Mouse (Mus musculus) neural tube, embryonic 14.5 days (tissue): Measurements from ENCODE around the gene Pon3. TPM values are rescaled to one million over a fixed set of nuclear protein-coding genes. Genes with fewer than 3 reads are reported as not detected.
"Not testable (repeated sequence)": the region's sequence is repeated elsewhere in the genome, so short reads cannot be mapped to it uniquely, and the experiment has no call there.

Experiments
- ATAC-seq: fragments of 200-750 bp; cut with Nextera tagmentation; 2 replicates; pipeline ENCODE4 v1.8.0; 2017; ENCODE audit warnings: low read depth, mild to moderate bottlenecking, moderate TSS enrichment, moderate library complexity
- H3K27ac ChIP-seq: fragments of 300-500 bp; sonication (generic); 2 replicates; pipeline ENCODE4 v1.5.1; 2014; ENCODE audit warnings: low read depth, mild to moderate bottlenecking, control low read depth, low read length, moderate library complexity, mixed read lengths
- H3K27me3 ChIP-seq: fragments of 300-500 bp; sonication (generic); 2 replicates; pipeline ENCODE4 v1.6.1; 2014; ENCODE audit warnings: low read length; ENCODE audit not compliant: control insufficient read depth, insufficient read depth
- H3K36me3 ChIP-seq: fragments of 300-500 bp; sonication (generic); 2 replicates; pipeline ENCODE4 v1.6.1; 2014; ENCODE audit warnings: low read length, mixed read lengths; ENCODE audit not compliant: control insufficient read depth, insufficient read depth
- H3K4me1 ChIP-seq: fragments of 300-500 bp; sonication (generic); 2 replicates; pipeline ENCODE4 v1.6.1; 2014; ENCODE audit warnings: low read length; ENCODE audit not compliant: control insufficient read depth, insufficient read depth
- H3K4me2 ChIP-seq: fragments of 300-500 bp; sonication (generic); 2 replicates; pipeline ENCODE4 v1.6.1; 2014; ENCODE audit warnings: mild to moderate bottlenecking, low read depth, low read length, control low read depth
- H3K4me3 ChIP-seq: fragments of 300-500 bp; sonication (generic); 2 replicates; pipeline ENCODE4 v1.5.1; 2014; ENCODE audit warnings: low read depth, low read length, control low read depth, mixed read lengths
- H3K9ac ChIP-seq: fragments of 300-500 bp; sonication (generic); replicated peaks from 2 replicates; pipeline ENCODE4 v1.6.1; 2014; ENCODE audit warnings: low read depth, mild to moderate bottlenecking, control low read depth, low read length, mixed read lengths
- H3K9me3 ChIP-seq: fragments of 300-500 bp; sonication (generic); 2 replicates; pipeline ENCODE4 v1.6.1; 2016; ENCODE audit warnings: low read length; ENCODE audit not compliant: control insufficient read depth
- WGBS: fragments of 180-500 bp; shearing (Covaris S2); extraction: QIAGEN DNeasy Blood & Tissue Kit; methylation state at CpG from one replicate; pipeline ENCODE4 v1.1.7; 2014; 5-methylcytosine and 5-hydroxymethylcytosine counted together
- polyA plus RNA-seq: library from polyadenylated mRNA; unstranded; fragments of >200 nt; fragmentation: Nextera tagmentation; extraction: Ambion mirVana; gene quantifications from 2 replicates; pipeline ENCODE4 v1.2.1, GENCODE M21; 2014

Pon3 gene
- polyA plus RNA-seq, 1 experiment from 2014 or later = 2.7 TPM

DNA sequence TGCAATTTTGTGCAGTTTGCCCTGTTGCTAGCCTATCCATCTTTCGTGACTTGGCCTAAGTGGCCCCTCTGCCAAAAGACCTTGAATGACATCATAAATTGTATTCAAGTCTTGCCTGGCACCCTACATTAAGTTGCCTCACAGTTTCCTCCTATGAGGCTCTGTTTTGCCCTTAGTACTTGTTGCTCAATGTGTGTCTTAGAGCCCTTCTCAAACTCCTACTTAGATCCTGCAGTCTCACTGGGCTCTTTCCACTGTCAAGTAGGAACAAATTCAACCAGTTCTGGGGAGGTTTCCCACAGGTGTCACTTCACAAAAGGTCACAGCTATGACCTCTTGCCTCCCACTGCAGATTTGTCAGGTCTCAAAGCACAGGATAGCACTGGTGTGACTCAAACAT lies 22.3 kb downstream of the Pon3 start:
- 90% methylated on average over 1 of the region's 1 CpGs for WGBS

GRCm38 (mm10) chr6:5232022-5232421 lies 24.1 kb downstream of the Pon3 start:
- Histone ChIP-seq H3K27ac (no peak overlapping the region), H3K36me3 (no peaks in the 10 kb centered on the region), H3K9ac (no peak overlapping the region), H3K4me3 (no peak overlapping the region), H3K4me2 (no peak overlapping the region), H3K27me3 (no peaks in the 10 kb centered on the region), H3K9me3 (no peaks in the 10 kb centered on the region), H3K4me1 (no peaks in the 10 kb centered on the region)
- 93% methylated on average over 4 of the region's 4 CpGs for WGBS
- ATAC-seq = no peak

More for the DNA sequence above, 22.3 kb downstream of the Pon3 start:
- Histone ChIP-seq H3K4me2 (no peak overlapping the region), H3K27me3 (no peaks in the 10 kb centered on the region), H3K9ac (no peak overlapping the region), H3K27ac (no peak overlapping the region), H3K4me3 (no peak overlapping the region), H3K4me1 (no peaks in the 10 kb centered on the region), H3K9me3 (no peaks in the 10 kb centered on the region), H3K36me3 (no peaks in the 10 kb centered on the region)
- no peak for ATAC-seq

GRCm38 (mm10) chr6:5230261-5230660 lies 25.8 kb downstream of the Pon3 start:
- no peak for ATAC-seq
- Histone ChIP-seq H3K9me3 (no peaks in the 10 kb centered on the region), H3K4me1 (no peaks in the 10 kb centered on the region), H3K9ac (no peak overlapping the region), H3K27me3 (no peaks in the 10 kb centered on the region), H3K36me3 (no peaks in the 10 kb centered on the region), H3K27ac (no peak overlapping the region), H3K4me3 (no peak overlapping the region), H3K4me2 (no peak overlapping the region)
- whole genome bisulfite sequencing = 90% methylated on average over 5 of the region's 5 CpGs

GRCm38 (mm10) chr6:5223551-5223950 lies 32.5 kb downstream of the Pon3 start:
- not testable (repeated sequence) for H3K27ac ChIP-seq, H3K4me1 ChIP-seq, H3K36me3 ChIP-seq, H3K9me3 ChIP-seq, ATAC-seq, H3K9ac ChIP-seq, H3K27me3 ChIP-seq, H3K4me3 ChIP-seq, H3K4me2 ChIP-seq
- 86% methylated on average over 2 of the region's 2 CpGs for WGBS

DNA sequence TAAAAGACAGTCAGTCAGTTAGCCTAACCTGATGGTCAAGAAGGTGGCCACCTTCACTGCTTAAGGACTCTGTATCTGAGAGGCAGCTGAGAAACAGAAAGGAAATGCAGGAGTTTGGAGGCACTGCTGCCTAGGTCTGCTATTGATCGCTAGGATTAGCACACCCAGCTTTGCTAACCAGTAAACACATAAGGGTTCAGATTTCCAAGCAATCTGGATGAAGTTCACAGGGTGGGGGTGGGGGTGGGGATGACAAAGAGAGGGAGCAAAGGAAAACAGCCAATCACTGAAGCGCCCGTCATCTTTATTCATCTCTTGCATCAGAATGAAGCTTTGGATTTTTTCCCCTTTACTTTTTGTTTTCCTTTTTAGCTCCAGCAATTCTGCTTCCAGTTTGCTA lies 34.0 kb downstream of the Pon3 start:
- Histone ChIP-seq H3K4me3 (no peak overlapping the region), H3K36me3 (no peaks in the 10 kb centered on the region), H3K9ac (no peak overlapping the region), H3K4me1 (no peaks in the 10 kb centered on the region), H3K4me2 (no peak overlapping the region), H3K27ac (no peak overlapping the region), H3K9me3 (no peaks in the 10 kb centered on the region), H3K27me3 (no peaks in the 10 kb centered on the region)
- no peak for ATAC-seq
- 85% methylated on average over 3 of the region's 3 CpGs for WGBS

DNA sequence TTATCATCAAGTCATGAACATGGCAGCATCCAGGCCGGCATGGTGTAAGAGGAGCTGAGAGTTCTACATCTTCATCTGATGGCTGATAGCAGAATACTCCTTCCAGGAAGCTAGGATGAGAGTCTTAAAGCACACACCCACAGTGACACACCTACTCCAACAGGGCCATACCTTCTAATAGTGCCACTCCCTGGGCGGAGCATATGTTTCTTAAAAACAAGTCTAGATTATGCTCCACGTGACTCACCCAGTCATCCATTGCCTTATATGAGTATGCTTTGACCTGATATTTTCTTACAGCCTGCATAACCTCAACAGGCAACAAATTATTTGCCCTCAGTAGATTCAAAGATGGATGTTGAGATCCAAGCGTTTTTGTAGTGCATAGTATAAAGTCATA lies 37.9 kb downstream of the Pon3 start:
- no peaks in the 10 kb centered on the region for H3K36me3 ChIP-seq
- no peaks in the 10 kb centered on the region for H3K27me3 ChIP-seq
- no peak overlapping the region for H3K9ac ChIP-seq
- no peak overlapping the region for H3K4me3 ChIP-seq
- H3K9me3 ChIP-seq = no peaks in the 10 kb centered on the region
- H3K4me2 ChIP-seq = no peak overlapping the region
- 96% methylated on average over 4 of the region's 4 CpGs for WGBS
- H3K4me1 ChIP-seq = no peaks in the 10 kb centered on the region
- no peak overlapping the region for H3K27ac ChIP-seq
- no peak for ATAC-seq

- ATAC-seq = no peak
- Histone ChIP-seq H3K27me3 (no peaks in the 10 kb centered on the region), H3K27ac (no peak overlapping the region), H3K4me1 (no peaks in the 10 kb centered on the region), H3K9ac (no peak overlapping the region), H3K9me3 (no peaks in the 10 kb centered on the region), H3K4me3 (no peak overlapping the region), H3K36me3 (no peaks in the 10 kb centered on the region), H3K4me2 (no peak overlapping the region)
- 75% methylated on average over 2 of the region's 2 CpGs for WGBS
These were observed 48.3 kb downstream of the Pon3 start for GRCm38 (mm10) chr6:5207817-5208216.

GRCm38 (mm10) chr6:5199916-5200315 lies 56.2 kb downstream of the Pon3 start:
- H3K36me3 ChIP-seq = no peaks in the 10 kb centered on the region
- no peak overlapping the region for H3K27ac ChIP-seq
- no peak overlapping the region for H3K4me2 ChIP-seq
- no peaks in the 10 kb centered on the region for H3K4me1 ChIP-seq
- no peak overlapping the region for H3K4me3 ChIP-seq
- WGBS = 87% methylated on average over 3 of the region's 3 CpGs
- ATAC-seq = no peak
- H3K9me3 ChIP-seq = no peaks in the 10 kb centered on the region
- no peaks in the 10 kb centered on the region for H3K27me3 ChIP-seq
- no peak overlapping the region for H3K9ac ChIP-seq

DNA sequence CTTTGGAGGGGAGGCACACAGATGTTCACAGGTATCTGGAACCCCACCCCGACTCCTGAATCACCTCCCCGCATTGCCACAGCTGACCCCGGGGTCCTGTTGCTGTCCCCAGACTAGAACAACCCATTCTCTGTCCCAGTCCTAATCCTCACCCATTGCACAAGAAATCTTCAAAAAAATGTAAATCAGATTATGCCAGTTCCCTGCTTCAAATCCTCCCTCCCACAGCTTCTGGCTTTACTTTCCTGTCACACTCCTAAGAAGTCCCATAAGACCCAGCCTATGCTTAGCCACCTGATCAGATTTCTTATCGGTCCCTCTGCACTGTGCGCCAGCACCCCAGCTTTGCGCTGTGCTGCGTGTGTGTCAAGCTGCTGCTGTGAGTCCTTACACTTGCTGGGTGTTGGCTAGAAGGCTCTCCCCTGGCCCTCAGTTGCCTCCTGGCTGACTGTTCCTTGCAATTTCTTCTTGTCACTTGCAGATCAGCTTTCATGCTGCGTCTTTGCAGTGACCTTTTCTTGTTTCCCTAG lies 56.6 kb downstream of the Pon3 start:
- Histone ChIP-seq H3K27ac (no peak overlapping the region), H3K9ac (no peak overlapping the region), H3K4me1 (no peaks in the 10 kb centered on the region), H3K4me2 (no peak overlapping the region), H3K36me3 (no peaks in the 10 kb centered on the region), H3K9me3 (no peaks in the 10 kb centered on the region), H3K4me3 (no peak overlapping the region), H3K27me3 (no peaks in the 10 kb centered on the region)
- 89% methylated on average over 8 of the region's 8 CpGs for WGBS
- no peak for ATAC-seq

DNA sequence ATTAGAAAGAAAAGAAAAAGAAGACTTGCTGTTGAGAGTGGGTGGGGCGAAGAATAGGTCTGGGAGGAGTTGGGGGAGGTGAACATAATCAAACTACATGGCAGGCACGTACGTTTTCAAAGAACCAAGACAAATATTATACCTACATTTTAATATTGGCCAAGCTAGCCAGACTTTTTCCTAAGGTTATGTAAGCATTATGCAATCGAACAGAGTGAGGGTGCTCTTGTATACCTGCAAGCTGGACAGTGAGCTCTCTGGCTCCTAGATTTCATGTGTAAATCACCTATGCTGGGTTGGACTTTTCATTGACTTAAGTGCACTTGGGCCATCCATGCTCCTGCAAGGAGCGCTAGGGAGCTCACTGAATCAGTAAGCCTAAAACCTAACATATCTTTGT lies 57.5 kb downstream of the Pon3 start:
- no peaks in the 10 kb centered on the region for H3K4me1 ChIP-seq
- no peak overlapping the region for H3K4me2 ChIP-seq
- ATAC-seq = no peak
- no peak overlapping the region for H3K4me3 ChIP-seq
- H3K9ac ChIP-seq = no peak overlapping the region
- no peaks in the 10 kb centered on the region for H3K36me3 ChIP-seq
- WGBS = 92% methylated on average over 5 of the region's 5 CpGs
- H3K27me3 ChIP-seq = no peaks in the 10 kb centered on the region
- no peaks in the 10 kb centered on the region for H3K9me3 ChIP-seq
- no peak overlapping the region for H3K27ac ChIP-seq
